Mouse (Mus musculus) hindbrain, embryonic 14.5 days (tissue): ENCODE results near the gene Klk5. TPM values are rescaled to one million over a fixed set of nuclear protein-coding genes. Genes with fewer than 3 reads are reported as not detected.

Experiments used
- ATAC-seq: fragments of 200-750 bp; cut with Nextera tagmentation; 2 replicates; pipeline ENCODE4 v1.8.0; 2017; ENCODE audit warnings: moderate number of reproducible peaks, mild to moderate bottlenecking, moderate TSS enrichment, moderate library complexity; ENCODE audit not compliant: low FRiP score
- DNase-seq: peaks from one replicate; pipeline ENCODE4 v3.0.0-alpha.2; 2015; ENCODE audit warnings: low spot score
- H3K27ac ChIP-seq: fragments of 300-500 bp; sonication (generic); 2 replicates; pipeline ENCODE4 v1.5.1; 2014; ENCODE audit warnings: mild to moderate bottlenecking, moderate library complexity
- H3K27me3 ChIP-seq: fragments of 300-500 bp; sonication (generic); 2 replicates; pipeline ENCODE4 v1.6.1; 2014; ENCODE audit warnings: mild to moderate bottlenecking, low read length, mixed read lengths; ENCODE audit not compliant: control insufficient read depth, insufficient read depth
- H3K36me3 ChIP-seq: fragments of 300-500 bp; sonication (generic); replicated peaks from 2 replicates; pipeline ENCODE4 v1.6.1; 2014; ENCODE audit not compliant: control insufficient read depth, insufficient read depth
- H3K4me1 ChIP-seq: fragments of 300-500 bp; sonication (generic); replicated peaks from 2 replicates; pipeline ENCODE4 v1.6.1; 2014; ENCODE audit warnings: antibody characterized with exemption, low read length, mixed read lengths; ENCODE audit not compliant: control insufficient read depth, insufficient read depth
- H3K4me2 ChIP-seq: fragments of 300-500 bp; sonication (generic); replicated peaks from 2 replicates; pipeline ENCODE4 v1.6.1; 2014; ENCODE audit warnings: mild to moderate bottlenecking, moderate library complexity
- H3K4me3 ChIP-seq: fragments of 300-500 bp; sonication (generic); replicated peaks from 2 replicates; pipeline ENCODE4 v1.5.1; 2014; ENCODE audit warnings: mild to moderate bottlenecking, low read length
- H3K9ac ChIP-seq: fragments of 300-500 bp; sonication (generic); 2 replicates; pipeline ENCODE4 v1.6.1; 2014
- H3K9me3 ChIP-seq: fragments of 300-500 bp; sonication (generic); 2 replicates; pipeline ENCODE4 v1.6.1; 2016; ENCODE audit warnings: low read length; ENCODE audit not compliant: control insufficient read depth
- WGBS: fragments of 180-500 bp; shearing (Covaris S2); extraction: QIAGEN DNeasy Blood & Tissue Kit; methylation state at CpG from one replicate; pipeline ENCODE4 v1.1.7; 2014; 5-methylcytosine and 5-hydroxymethylcytosine counted together
- polyA plus RNA-seq: library from polyadenylated mRNA; unstranded; fragments of >200 nt; fragmentation: Nextera tagmentation; extraction: Ambion mirVana; gene quantifications from 2 replicates; pipeline ENCODE4 v1.2.1, GENCODE M21; 2014

Gene Klk5
- polyA plus RNA-seq, 1 experiment from 2014 or later = not detected

DNA sequence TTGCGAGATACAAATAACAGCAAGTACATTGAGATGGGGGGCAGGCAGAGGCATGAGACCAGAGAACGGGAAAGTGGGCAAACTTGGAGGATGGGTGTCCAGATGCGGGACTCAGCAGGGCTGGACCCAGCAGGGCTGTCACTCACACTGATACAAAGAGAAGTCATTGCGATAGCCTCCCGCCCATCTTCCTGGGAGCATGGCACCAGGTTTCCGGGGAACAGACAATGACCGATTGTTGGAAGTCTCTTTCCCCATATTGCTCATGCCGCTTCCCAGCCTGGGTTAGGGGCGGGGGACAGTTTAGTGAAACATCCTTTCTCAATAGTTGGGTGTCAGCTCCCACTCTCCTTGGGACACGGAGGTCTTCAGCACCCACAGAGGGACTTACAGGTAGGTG, 17.6 kb upstream of the Klk5 start, which contains the start of gene Klk6:
TSS of gene Klk6 (plus strand) at position 301 of the 400 bp plus-strand sequence.
- Histone ChIP-seq H3K9me3 (no peaks in the 10 kb centered on the region), H3K27me3 (no peaks in the 10 kb centered on the region), H3K4me1 (no peaks in the 10 kb centered on the region), H3K27ac (no peak within 1 kb of the TSS), H3K9ac (no peak within 1 kb of the TSS), H3K4me2 (no peak within 1 kb of the TSS), H3K4me3 (no peak within 1 kb of the TSS), H3K36me3 (no peaks in the 10 kb centered on the region)
- 76% methylated on average over 10 of the region's 10 CpGs for WGBS
- ATAC-seq (no peak), DNase-seq (no peak)

DNA sequence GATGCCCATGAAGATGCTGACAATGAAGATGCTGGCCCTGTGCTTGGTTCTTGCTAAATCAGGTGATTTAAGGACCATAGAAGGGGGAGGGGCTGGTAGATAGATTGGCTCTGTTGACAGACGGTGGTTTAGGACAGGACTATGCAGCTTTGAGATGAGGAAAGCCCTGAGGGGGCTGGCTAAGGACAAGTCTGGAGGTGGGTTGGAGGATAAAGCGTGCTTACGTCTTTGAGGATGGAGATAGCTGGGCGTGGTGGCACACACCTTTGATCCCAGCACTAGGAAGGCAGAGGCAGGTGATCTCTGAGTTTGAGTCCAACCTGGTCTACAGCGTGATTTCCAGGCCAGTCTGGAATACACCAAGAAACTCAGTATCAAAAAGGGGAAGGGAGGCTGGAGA, 15.7 kb upstream of the Klk5 start:
- ATAC-seq (no peak), DNase-seq (no peak)
- no peak overlapping the region for H3K4me2 ChIP-seq
- no peak overlapping the region for H3K4me3 ChIP-seq
- H3K9me3 ChIP-seq = no peaks in the 10 kb centered on the region
- H3K27me3 ChIP-seq = no peaks in the 10 kb centered on the region
- H3K27ac ChIP-seq = no peak overlapping the region
- no peak overlapping the region for H3K9ac ChIP-seq
- WGBS = 90% methylated on average over 5 of the region's 5 CpGs
- H3K4me1 ChIP-seq = no peaks in the 10 kb centered on the region
- no peaks in the 10 kb centered on the region for H3K36me3 ChIP-seq

DNA sequence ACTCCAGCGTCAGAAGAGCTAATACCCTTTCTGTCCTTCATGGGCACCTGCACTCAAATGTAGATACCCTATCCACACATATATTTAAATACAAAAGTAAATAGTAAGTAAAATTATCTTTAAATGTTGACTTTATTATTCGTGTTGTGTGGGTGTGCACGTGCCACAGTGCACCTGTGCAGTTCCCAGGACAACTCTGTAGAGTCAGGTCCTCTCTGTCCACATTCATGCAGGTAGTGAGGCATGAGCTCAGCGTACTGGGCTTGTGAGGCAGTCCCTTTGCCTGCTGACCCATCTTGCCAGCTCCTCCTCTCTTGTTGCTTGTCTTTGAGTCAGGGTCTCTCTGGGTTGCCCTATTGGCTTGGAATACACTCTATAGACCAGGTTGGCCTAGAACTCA, 14.1 kb upstream of the Klk5 start:
- DNase-seq (no peak), ATAC-seq (no peak)
- no peaks in the 10 kb centered on the region for H3K9me3 ChIP-seq
- no peak overlapping the region for H3K27ac ChIP-seq
- no peaks in the 10 kb centered on the region for H3K36me3 ChIP-seq
- H3K27me3 ChIP-seq = no peaks in the 10 kb centered on the region
- H3K4me2 ChIP-seq = no peak overlapping the region
- H3K4me1 ChIP-seq = no peaks in the 10 kb centered on the region
- 83% methylated on average over 4 of the region's 4 CpGs for WGBS
- no peak overlapping the region for H3K9ac ChIP-seq
- H3K4me3 ChIP-seq = no peak overlapping the region

DNA sequence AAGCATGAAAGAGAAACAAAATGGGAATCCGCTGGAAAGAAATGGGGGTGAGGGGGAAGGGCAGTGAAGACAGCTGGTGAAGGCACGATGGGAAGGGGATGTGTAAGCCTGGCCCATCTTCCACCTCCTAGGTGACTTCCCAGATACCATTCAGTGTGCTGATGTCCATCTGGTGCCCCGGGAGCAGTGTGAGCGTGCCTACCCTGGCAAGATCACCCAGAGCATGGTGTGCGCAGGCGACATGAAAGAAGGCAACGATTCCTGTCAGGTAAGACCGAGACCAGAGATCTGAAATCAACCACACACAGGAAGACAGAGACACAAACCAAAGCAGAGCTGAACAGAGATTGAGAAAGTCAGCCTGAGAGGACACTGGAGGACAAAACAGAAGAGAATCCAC, 12.8 kb upstream of the Klk5 start:
- 91% methylated on average over 8 of the region's 8 CpGs for WGBS

DNA sequence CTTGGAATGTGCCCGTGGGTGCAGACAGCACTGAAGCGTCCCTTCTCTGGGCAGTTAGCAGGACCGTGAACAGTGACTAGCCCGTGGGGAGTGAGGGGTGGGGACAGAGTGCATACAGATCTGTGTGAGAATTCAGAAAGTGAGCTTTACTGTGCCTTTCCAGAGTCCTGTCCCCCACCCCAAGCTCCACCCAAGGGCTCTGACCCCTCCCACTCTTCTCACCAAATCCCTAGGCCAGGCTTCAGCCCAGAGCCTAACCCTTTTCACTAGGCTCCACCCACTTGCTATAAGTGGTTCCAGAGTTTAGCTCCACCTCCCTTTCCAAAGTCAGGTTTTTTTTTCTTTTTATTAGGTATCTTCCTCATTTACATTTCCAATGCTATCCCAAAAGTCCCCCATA, 2.0 kb downstream of the Klk5 start:
- H3K27ac ChIP-seq = no peak overlapping the region
- WGBS = 88% methylated on average over 4 of the region's 4 CpGs
- no peaks in the 10 kb centered on the region for H3K9me3 ChIP-seq
- no peak for ATAC-seq
- H3K4me3 ChIP-seq = no peak overlapping the region
- H3K27me3 ChIP-seq = no peaks in the 10 kb centered on the region
- no peaks in the 10 kb centered on the region for H3K36me3 ChIP-seq
- H3K4me1 ChIP-seq = no peaks in the 10 kb centered on the region
- no peak for DNase-seq
- no peak overlapping the region for H3K4me2 ChIP-seq
- no peak overlapping the region for H3K9ac ChIP-seq

More for the DNA sequence above, 12.8 kb upstream of the Klk5 start:
- Histone ChIP-seq H3K27ac (no peak overlapping the region), H3K27me3 (no peaks in the 10 kb centered on the region), H3K4me1 (no peaks in the 10 kb centered on the region), H3K36me3 (no peaks in the 10 kb centered on the region), H3K4me3 (no peak overlapping the region), H3K9ac (no peak overlapping the region), H3K9me3 (no peaks in the 10 kb centered on the region), H3K4me2 (no peak overlapping the region)
- DNase-seq = no peak
- ATAC-seq = no peak

DNA sequence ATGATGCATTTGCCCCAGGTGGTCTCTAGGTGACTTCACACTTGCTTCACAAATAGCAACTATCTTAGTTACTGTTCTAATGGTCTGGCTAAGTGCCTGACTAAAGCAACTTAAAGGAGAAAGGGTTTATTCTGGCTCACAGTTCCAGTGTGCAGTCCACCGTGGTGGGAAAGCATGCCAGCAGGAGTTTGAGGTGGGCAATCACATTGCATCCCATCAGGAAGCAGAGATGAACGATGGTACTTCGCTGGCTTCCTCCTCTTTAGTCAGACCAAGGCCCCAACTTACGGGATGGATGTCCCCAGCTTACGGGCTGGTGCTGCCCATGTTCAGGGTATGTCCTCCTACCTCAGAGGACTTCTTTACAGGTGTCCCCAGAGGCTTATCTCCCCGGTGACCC, 9.8 kb downstream of the Klk5 start:
- 87% methylated on average over 6 of the region's 6 CpGs for whole genome bisulfite sequencing
- no peak for ATAC-seq

DNA sequence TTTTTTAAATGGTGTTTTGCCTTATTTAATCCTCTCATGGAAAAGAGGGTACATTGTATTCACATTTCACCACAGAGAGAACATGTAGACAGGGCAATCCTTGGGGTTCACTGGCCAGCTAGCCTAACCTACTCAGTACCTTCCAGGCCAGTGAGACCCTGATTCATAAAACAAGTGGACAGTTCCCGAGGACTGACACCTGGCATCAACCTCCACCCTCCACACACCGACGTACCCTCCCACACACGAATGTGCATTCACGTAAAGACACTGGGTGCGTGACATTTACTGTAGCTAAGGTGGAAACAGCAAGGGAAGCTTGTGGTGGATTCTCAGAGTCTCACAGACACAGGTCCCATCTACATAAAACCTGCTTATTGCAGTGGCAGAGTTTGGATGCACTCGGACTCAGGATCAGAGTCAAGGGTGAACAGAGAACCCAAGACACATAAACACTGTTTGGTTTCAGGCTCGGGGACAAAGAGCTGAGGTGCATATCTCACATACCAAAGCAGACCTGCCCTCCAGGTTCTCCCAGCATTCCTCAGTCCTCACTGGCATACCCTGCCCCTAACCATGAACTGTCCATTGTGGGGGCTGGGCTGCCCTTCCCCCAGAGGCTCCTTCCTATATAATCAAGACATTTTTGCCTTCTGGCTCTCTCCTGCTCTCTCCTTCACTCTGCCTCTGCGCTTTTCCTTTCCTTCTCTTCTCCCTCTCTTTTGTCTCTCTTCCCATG, 13.0 kb downstream of the Klk5 start:
- H3K36me3 ChIP-seq = no peaks in the 10 kb centered on the region
- H3K4me1 ChIP-seq = no peaks in the 10 kb centered on the region
- WGBS = 83% methylated on average over 9 of the region's 9 CpGs

More for the DNA sequence above, 9.8 kb downstream of the Klk5 start:
- no peaks in the 10 kb centered on the region for H3K27me3 ChIP-seq
- no peaks in the 10 kb centered on the region for H3K36me3 ChIP-seq
- H3K4me3 ChIP-seq = no peak overlapping the region
- H3K4me2 ChIP-seq = no peak overlapping the region
- no peak for DNase-seq
- no peaks in the 10 kb centered on the region for H3K4me1 ChIP-seq
- no peak overlapping the region for H3K9ac ChIP-seq
- H3K27ac ChIP-seq = no peak overlapping the region
- H3K9me3 ChIP-seq = no peaks in the 10 kb centered on the region

DNA sequence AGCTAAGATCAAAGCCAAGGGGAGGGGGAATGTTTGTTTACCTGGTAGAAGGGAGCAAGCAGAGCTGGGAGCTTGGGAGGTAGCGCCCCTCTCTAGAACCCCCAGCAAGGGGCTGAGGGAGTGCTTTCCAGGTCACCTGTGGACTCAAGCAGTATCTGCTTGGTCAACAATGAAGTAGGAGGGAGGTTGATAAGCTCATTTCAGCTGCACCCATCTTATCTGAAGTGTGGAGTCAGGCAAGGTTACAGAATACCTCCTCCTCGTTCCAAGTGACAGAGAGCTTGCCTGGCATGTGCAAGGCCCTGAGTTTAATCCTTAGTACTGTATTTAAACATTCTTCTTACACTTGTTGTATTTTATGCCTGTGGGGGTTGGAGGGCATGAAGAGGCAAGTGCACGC, 13.9 kb downstream of the Klk5 start:
- Histone ChIP-seq H3K27me3 (no peaks in the 10 kb centered on the region), H3K9me3 (no peaks in the 10 kb centered on the region), H3K27ac (no peak overlapping the region), H3K4me2 (no peak overlapping the region), H3K9ac (no peak overlapping the region), H3K36me3 (no peaks in the 10 kb centered on the region), H3K4me1 (no peaks in the 10 kb centered on the region; the same call in 1 of the 2 replicates), H3K4me3 (no peak overlapping the region)
- no peak for DNase-seq
- 90% methylated on average over 3 of the region's 3 CpGs for WGBS
- no peak for ATAC-seq

More for the DNA sequence above, 13.0 kb downstream of the Klk5 start:
- Histone ChIP-seq H3K27ac (no peak overlapping the region), H3K9ac (no peak overlapping the region), H3K4me2 (no peak overlapping the region), H3K27me3 (no peaks in the 10 kb centered on the region), H3K9me3 (no peaks in the 10 kb centered on the region), H3K4me3 (no peak overlapping the region)
- DNase-seq (no peak), ATAC-seq (no peak)

DNA sequence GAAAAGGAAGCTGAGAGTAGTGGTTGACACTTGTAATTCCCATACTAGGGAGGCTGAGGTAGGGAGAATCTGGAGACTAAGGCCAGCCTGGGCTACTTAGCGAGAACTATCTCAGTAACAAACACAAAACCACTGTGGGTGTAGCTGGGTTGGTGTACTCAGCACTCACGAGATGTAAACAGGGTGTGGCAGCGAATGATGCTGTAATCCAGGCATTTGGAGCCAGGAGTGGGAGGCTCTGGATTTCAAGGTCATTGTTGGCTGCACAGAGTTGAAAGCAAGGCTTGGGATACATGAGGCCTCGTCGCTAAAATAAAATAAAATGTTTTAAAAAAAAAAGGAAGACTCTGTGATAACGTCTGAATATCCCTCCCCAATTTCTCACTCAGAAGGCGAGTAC, 14.5 kb downstream of the Klk5 start:
- 86% methylated on average over 7 of the region's 7 CpGs for WGBS

DNA sequence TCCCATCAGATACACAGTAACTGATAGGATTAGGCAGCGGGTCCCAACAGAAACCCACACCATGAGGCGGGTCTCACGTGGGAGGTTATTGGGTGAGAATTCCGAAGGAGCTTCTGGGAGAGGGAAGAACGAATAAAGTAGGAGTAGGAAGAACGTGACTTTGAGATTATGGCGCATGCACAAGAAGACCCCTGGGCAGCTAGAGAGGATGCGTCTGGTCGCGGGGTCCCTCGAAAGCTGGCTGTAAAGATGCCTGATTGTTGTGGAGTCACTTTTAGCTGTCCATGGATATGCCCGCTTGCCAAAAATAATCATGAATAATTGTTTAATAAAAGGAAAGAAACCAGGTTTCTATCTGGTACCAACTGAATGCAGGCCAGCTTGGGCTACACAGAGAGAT, 15.7 kb downstream of the Klk5 start:
- DNase-seq (no peak), ATAC-seq (no peak)
- Histone ChIP-seq H3K9me3 (no peaks in the 10 kb centered on the region), H3K4me2 (no peak overlapping the region), H3K4me3 (no peak overlapping the region), H3K27ac (no peak overlapping the region), H3K27me3 (no peaks in the 10 kb centered on the region), H3K4me1 (no peaks in the 10 kb centered on the region; the same call in 1 of the 2 replicates), H3K9ac (no peak overlapping the region), H3K36me3 (no peaks in the 10 kb centered on the region)
- WGBS = 95% methylated on average over 12 of the region's 12 CpGs

More for the DNA sequence above, 14.5 kb downstream of the Klk5 start:
- no peak overlapping the region for H3K4me3 ChIP-seq
- no peaks in the 10 kb centered on the region for H3K9me3 ChIP-seq
- ATAC-seq (no peak), DNase-seq (no peak)
- H3K4me1 ChIP-seq = no peaks in the 10 kb centered on the region; the same call in 1 of the 2 replicates
- no peak overlapping the region for H3K4me2 ChIP-seq
- no peak overlapping the region for H3K9ac ChIP-seq
- H3K27ac ChIP-seq = no peak overlapping the region
- no peaks in the 10 kb centered on the region for H3K36me3 ChIP-seq
- H3K27me3 ChIP-seq = no peaks in the 10 kb centered on the region
